Mouse (Mus musculus) heart, adult 18-20 months (tissue): ENCODE measurements around the gene Hbq1b. TPM values are rescaled to one million over a fixed set of nuclear protein-coding genes. Genes with fewer than 3 reads are reported as not detected.
"Not testable (repeated sequence)": the region's sequence is repeated elsewhere in the genome, so short reads cannot be mapped to it uniquely, and the experiment has no call there.

Experiments used
- DNase-seq, 2 experiments: peaks; one replicate each; pipeline ENCODE4 v3.0.0; 2021 to 2022; ENCODE audit warnings: mixed read lengths in 1 of 2
- total RNA-seq, 2 experiments: library from RNA; stranded (reverse); gene quantifications; 2 replicates each; pipeline ENCODE4 v1.2.3; 2021

Gene Hbq1b
- total RNA-seq, 2 experiments from 2014 or later, result 1.4 TPM; not detected in 1

DNA sequence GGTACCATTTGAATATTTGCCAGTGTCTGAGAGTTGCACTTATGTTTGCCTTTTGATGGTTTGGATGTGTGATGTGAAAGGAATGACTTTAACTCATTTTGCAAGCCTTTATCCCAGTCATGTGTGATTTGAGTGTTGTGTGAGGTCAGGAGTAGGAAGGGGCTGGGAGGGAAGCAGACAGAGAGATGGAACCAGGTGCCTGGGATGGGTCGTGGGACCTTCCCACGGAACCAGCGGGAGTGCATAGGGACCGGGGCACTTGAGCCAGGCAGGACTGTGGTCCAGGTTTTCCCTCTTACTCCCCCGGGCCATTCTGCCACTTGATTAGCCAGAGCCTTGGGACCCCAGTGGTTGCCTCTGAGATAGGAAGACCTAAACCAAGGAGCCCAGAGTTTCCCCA is 18.8 kb upstream of the Hbq1b start:
- no peak for DNase-seq

DNA sequence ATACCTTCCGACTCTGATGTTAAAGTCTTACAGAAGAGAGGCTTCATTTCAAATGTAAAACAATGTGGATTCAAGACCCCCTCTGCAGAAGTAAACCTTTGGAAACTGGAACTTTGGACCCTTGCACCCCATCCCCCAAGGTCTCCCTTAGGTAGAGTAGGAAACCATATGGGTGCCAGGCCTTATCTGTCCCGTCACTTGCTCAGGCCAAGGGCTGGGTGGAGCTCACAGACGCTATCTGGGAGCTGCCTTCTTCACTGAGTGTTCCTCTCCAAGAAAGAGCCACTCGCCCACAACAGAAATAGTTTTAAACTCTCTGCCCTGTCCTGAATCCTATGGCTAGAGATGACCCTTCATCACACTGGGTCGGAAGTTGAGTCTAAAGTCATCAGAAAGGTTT is 17.8 kb upstream of the Hbq1b start:
- DNase-seq, result no peak

DNA sequence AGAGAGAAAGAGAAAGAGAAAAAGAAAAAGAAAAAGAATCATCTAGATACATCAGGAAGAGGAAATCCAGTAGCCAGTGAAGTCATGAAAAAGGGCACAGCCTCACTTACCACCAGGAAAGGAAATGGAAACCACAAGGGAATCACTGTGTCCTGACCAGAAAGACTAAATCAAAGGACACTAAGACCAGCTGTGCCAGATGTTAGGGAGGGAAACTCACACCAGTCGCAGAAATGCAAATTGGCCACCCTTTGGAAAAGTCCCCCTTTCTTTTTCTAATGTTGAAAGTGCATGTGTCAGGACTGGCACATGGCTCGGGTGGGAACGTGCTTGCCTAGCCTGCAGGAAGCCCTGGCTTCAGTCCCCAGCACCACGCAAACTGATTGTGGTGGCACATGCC is 15.6 kb upstream of the Hbq1b start:
- no peak for DNase-seq

DNA sequence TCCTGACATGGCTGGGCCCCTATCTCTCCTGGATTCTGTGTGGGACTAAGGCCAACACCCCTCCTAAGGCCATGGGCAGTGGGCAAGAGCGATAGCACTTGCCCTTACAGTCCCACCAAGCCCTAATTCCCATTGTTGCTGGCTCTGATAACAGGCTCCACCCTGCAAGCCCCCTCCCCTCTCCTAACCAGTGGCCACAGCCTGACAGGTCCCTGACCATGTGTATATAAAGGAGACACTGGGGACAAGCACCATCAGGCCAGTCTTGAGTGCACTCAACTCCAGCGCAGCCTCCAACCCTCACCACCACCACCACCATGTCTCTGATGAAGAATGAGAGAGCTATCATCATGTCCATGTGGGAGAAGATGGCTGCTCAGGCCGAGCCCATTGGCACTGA is 10.4 kb upstream of the Hbq1b start, which contains the start of gene Hba-x:
TSS of gene Hba-x (plus strand) at position 54 of the 400 bp plus-strand sequence.
- no peak for DNase-seq

DNA sequence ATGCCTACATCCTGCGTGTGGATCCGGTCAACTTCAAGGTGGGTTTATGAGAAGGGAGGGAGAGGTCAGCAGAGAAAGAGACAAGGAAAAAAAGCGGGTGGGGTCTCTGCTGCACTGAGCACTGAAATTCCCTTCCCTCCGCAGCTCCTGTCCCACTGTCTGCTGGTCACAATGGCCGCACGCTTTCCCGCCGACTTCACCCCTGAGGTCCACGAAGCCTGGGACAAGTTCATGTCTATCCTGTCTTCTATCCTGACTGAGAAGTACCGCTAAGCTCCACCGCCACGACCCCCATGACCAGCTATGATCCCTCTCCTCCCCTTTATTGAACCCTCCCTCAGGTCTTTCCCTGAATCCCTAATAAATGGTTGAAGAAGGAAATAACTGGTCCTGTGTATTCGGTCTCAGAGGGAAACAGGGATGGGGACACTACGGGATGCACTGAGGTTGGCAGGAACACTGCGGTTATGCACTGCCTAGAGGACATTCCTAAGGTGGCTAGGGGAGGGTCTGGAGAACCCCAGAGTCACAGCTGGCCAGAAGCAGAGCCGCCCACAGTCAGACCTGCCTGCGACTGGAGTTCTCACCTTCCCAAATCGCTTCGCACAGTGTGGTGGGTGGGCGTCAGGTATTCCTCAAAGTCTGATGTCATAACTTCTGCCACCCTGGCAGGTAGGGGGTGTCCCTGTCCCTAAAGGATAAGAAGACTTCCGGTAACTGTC is 8.9 kb upstream of the Hbq1b start:
- no peak for DNase-seq

DNA sequence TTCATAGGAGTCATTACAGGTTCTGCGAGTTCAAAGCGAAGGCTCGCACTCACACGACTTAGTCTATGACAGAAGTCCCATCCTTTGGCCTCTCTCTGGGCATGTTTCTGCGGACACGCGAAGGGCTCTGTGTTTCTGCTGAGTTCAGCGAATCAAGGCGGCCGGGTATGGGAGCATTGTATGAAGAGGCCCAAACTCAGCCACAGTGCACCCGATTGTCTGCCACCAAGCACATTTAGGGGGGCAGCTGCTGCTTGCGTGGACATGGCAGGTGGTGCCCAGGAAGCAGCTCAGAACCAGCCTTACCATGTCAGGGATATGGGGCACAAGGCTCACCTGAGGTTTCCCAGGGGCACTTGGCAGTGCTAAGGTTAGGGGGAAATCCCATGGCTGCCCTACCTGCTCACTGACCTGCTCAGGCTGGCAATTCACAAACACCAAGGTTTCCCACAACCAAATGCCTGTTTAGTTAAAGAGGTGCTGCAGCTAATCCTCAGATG is 8.3 kb upstream of the Hbq1b start:
- DNase-seq, result no peak

DNA sequence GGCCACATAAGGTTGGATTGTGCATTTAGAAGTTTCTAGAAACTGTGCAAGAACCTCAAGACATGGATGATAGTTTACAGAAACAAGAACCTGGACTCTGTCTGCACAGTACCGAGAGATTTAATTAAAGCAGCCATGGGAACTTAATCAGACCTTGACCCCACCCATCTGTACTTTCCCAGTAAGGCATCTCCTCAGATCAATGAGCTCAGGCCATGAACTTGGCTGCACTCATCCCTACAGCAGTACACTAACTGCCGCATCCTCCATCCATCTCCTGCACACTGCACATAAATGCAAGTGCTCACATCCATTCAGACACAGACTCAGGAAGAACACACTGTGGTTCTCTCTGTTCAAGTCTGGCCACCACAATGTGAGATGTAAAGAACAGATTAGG is 6.1 kb upstream of the Hbq1b start:
- DNase-seq, result no peak

DNA sequence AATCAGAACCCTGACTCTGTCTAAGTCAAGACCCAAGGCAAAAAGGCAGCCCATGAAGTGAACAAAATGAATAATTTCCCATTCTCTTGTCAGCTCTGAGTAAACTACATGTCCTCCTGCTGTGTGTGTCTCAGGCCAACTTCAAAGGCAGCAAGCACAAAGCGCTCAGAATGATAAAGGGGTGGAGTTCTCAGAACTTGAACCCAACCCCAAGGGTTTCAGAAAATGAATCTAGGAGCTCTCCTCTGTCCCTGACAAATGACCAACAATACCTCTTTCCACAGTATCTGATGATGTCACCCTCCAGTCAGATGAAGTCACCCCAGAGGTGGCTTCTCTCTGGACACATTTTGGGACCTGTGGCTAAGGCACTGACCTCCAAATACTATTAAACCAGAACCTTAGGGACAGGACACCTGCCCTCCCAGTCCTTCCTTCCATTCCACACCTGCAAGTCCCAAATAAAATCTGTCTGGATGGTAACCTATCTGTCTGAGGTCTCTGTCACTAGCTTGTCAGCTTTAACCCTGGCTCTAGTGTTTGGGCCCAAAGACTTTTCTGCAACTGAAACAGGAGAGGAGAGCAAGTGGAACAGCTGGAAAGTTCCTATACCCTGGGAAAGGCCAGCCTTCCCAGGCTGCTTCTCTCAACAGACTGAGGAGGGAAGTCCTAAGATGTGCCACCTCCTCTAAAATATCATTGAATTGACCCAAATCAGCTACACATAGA is 5.2 kb upstream of the Hbq1b start:
- no peak for DNase-seq

DNA sequence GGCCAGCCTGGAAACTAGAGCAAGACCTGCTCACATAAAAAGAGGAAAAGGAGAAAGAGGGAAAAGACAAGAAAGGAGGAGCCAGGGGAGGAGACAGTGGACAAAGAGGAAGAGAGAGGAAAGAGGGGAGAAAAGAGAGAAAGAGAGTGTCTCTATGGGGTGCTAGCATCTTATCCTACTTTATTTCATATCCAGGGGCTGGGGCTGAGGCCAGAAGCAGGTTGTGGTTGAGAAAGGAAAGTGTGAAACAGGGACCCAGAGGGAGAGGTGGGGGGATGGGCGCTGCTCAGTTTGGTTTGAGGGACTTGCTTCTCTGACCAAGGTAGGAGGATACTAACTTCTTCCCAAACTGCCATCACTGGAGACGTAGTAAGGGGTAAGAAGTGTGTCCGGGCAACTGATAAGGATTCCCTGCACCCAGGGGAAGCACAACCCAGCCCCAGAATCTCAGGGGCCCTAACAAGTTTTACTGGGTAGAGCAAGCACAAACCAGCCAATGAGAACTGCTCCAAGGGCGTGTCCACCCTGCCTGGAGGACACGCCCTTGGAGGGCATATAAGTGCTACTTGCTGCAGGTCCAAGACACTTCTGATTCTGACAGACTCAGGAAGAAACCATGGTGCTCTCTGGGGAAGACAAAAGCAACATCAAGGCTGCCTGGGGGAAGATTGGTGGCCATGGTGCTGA is 3.5 kb upstream of the Hbq1b start, which contains the start of gene Hba-a1:
TSS of gene Hba-a1 (plus strand) at position 421 of the 687 bp plus-strand sequence.
- not testable (repeated sequence) for DNase-seq

DNA sequence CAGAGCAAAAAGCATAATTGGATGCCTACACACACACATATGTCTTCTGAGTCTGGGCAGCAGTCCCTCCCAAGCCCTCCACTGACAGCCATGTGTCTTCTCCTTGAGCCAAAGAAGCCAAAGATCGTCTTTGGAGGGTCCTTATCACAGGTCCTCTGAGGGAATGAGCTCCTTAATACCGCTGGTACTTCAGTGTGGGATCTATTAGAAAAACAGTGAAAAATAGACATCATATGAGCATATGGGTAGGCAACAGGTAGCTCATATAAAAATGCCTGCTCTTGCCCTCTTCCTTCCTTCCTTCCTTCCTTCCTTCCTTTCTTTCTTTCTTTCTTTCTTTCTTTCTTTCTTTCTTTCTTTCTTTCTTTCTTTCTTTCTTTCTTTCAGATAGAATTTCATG is 2.2 kb upstream of the Hbq1b start:
- not testable (repeated sequence) for DNase-seq

DNA sequence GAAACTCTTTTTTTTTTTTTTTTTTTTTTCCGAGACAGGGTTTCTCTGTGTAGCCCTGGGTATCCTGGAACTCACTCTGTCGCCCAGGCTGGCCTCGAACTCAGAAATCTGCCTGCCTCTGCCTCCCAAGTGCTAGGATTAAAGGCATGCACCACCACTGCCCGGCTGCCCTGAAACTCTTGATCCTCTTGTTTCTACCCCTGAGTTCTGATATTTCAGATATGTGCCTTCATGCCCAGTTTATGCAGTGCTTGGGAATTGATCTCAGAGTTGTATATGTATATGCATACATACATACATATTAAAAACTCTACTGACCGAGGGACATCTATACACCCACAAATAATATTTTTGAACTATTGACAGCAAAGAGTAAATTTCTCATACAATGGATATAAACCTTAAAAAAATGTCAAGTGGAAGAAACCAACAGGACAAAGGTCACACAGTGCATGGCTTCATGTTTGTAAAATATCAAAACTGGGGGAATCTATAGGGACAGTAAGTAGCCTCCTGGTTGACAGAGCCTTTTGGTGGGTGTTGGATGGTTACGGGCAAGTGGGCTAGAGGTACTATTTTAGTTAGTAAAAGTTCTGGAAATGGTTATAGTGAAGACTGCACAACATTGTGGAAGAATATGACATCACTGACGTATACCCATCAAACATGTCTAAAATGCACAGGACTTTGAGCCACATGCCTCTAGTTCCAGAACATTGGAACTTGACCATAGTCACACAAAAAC is 1.6 kb upstream of the Hbq1b start:
- no peak for DNase-seq

DNA sequence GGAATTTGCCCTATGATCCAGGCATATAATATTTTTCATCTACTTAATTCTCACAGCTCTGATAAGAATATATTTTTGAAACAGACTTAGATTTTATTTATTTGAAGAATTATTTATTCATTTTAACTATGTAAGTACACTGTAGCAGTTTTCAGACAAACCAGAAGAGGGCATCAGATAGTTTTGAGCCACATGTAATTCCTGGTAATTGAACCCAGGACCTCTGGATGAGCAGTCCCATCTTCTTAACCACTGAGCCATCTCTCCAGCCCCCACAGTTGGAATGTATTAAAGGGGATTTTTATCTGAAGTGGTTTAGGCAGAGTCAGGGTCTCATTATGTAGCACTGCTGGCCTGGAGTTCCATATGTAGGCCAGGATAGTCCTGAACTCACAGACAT is 878 bp upstream of the Hbq1b start:
- DNase-seq, result not testable (repeated sequence)

DNA sequence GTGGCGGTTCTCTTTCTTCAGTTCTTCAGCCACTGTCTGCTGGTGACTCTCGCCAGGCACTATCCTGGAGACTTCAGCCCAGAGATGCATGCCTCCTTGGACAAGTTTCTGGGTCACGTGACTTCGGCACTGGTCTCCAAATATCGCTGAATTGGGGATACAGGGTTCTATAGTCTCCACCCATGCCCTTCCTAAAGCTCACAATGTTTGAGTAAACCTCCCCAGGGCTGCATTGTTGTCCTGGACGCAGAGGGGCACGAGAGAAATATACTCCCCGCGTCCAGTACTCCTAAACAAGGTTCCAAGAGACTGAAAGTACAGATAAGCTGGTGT is 694 bp downstream of the Hbq1b start:
- no peak for DNase-seq

DNA sequence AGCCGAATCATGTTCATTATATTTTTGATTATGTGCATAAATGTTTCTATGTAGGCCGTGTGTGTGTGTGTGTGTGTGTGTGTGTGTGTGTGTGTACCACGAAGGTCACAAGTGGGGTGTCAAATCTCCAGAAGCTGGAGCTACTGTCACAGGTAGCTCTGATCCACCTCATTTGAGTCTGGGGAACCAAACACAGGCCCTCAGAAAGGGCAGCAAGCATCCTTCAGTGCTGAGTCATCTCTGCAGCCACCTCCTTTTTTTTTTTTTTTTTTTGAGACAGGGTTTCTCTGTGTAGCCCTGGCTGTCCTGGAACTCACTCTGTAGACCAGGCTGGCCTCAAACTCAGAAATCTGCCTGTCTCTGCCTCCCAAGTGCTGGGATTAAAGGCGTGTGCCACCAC is 6.1 kb downstream of the Hbq1b start:
- not testable (repeated sequence) for DNase-seq

DNA sequence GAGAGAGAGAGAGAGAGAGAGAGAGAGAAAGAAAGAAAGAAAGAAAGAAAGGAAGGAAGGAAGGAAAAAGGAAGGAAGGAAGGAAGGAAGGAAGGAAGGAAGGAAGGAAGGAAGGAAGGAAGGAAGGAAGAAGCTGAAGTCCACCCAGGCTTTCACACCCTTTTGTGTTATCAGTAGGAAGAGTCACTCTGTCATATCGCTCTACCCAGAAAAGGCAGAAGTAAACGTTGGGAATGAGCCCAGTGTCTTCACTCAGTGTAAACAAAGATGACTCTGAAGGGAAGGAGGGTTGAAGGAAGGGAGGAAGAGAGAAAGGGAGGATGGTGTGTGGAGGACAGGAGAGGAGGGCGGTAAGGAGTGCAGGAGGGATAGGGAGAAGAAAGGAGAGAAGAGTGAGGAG is 6.7 kb downstream of the Hbq1b start:
- DNase-seq, result not testable (repeated sequence)

DNA sequence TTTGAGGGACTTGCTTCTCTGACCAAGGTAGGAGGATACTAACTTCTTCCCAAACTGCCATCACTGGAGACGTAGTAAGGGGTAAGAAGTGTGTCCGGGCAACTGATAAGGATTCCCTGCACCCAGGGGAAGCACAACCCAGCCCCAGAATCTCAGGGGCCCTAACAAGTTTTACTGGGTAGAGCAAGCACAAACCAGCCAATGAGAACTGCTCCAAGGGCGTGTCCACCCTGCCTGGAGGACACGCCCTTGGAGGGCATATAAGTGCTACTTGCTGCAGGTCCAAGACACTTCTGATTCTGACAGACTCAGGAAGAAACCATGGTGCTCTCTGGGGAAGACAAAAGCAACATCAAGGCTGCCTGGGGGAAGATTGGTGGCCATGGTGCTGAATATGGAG is 9.4 kb downstream of the Hbq1b start, which contains the start of gene Hba-a2:
TSS of gene Hba-a2 (plus strand) at position 287 of the 400 bp plus-strand sequence.
- not testable (repeated sequence) for DNase-seq

DNA sequence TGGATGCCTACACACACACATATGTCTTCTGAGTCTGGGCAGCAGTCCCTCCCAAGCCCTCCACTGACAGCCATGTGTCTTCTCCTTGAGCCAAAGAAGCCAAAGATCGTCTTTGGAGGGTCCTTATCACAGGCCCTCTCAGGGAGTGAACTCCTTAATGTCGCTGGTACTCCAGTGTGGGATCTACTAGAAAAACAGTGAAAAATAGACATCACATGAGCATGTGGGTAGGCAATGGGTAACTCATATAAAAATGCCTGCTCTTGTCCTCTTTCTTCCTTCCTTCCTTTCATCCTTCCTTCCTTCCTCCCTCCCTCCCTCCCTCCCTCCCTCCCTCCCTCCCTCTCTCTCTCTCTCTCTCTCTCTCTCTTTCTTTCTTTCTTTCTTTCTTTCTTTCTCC is 10.7 kb downstream of the Hbq1b start:
- not testable (repeated sequence) for DNase-seq

DNA sequence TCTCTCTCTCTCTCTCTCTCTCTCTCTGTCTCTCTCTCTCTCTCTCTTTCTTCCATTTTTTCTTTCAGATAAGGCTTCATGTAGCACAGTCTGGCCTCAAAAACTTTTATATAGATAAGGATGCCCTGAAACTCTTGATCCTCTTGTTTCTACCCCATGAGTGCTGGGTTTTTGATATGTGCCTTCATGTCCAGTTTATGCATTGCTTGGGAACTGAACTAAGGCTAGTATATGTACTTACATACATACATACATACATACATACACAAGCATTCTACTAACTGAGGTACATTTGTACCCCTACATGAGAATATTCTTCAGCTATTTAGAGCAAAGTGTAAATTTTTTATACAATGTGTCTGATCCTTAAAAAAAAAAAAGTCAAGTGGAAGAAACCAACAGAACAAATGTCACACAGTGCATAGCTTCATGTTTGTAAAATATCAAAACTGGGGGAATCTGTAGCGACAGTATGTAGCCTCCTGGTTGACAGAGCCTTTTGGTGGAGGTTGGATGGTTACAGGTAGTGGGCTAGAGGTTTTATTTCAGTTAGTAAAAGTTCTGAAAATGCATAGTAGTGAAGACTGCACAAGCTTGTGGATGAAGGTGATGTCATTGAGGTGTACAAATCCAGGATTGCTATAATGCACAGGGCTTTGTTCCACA is 11.2 kb downstream of the Hbq1b start:
- no peak for DNase-seq

DNA sequence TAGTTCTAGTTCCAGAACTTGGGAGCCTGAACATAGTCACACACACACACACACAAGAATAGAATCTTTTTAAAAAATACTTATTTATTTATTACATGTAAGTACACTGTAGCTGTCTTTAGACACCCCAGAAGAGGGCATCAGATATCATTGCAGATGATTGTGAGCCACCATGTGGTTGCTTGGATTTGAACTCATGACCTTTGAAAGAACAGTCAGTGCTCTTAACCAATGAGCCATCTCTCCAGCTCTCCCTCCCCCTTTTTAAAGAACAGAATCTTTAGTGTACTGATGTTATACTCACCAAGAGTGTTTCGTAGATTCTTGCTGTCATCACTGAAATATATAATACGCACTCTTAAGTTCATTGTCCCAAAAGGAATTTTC is 11.8 kb downstream of the Hbq1b start:
- no peak for DNase-seq

DNA sequence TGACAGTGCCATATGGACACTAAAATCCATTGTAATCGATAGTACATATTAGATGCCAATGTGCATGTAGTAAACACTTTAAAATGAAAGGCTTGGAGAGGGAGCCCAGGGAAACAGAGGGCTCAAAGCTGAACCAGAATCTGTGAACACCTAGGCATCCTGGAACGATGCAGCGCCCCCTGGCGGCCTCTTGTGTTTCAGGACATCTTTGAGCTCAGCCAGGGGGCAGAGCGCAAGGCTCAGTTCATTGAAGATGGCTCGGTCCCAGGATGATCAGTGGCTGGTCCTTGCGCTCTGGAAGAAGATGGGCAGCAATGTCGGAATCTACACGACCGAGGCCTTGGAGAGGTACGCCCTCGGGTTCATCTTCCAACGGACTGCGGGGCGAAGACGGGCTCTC is 13.1 kb downstream of the Hbq1b start, which contains the start of gene Hbq1a:
TSS of gene Hbq1a (plus strand) at position 205 of the 400 bp plus-strand sequence.
- DNase-seq, result peak; percentile 43 to 74
